Mouse (Mus musculus): ENCODE data around the gene Man1a. TPM values are rescaled to one million over a fixed set of nuclear protein-coding genes. Genes with fewer than 3 reads are reported as not detected.

Gene Man1a
- 7.7 and 8.2 TPM in 2 replicates for polyA plus RNA-seq (2012; rRNA removed)

DNA sequence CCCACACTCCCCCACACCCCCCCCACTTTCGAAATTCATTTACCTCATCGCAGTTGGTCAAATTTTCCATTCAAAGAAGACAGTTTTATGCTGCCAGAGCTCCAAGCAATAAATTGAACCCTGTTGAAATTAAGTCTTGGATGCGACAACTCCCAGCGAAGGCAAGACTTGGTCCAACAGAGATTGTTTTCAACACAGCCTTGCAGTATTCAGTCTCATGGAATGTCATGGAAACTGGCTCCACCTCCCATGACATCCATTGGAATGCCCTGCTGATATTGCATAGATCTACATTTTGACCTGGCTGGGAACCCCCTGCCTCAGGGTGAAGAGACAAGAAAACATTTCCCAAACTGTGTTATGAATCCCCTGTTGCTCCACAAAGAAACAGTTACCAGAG is at the start of gene Man1a:
Gene Man1a (minus strand): TSS at position 190 of the 400 bp plus-strand sequence.
- Histone ChIP-seq H3K27me3 (ENCODE audit: control insufficient read depth, insufficient read depth, low read length) (no peaks in the 10 kb centered on the region; the same call in 1 of the 2 replicates), H3K27ac (ENCODE audit: insufficient read depth, low read length) (no peak within 1 kb of the TSS), H3K4me1 (ENCODE audit: control insufficient read depth, insufficient read depth, low read length) (no peaks in the 10 kb centered on the region), H3K4me3 (replicated peaks; ENCODE audit: insufficient read depth, low read depth, low read length) (peak within 1 kb of the TSS; percentile 39)
- no peak for DNase-seq
- TF ChIP-seq POLR2A (IDR thresholded peaks at IDR 0.05; ENCODE audit: borderline replicate concordance, insufficient read depth, low read length), result no peak
- TF ChIP-seq CTCF (IDR thresholded peaks at IDR 0.05; ENCODE audit: borderline replicate concordance, insufficient read depth, low read depth, low read length), result no peak
- 4% methylated on average over 4 of the region's 4 CpGs for WGBS

DNA sequence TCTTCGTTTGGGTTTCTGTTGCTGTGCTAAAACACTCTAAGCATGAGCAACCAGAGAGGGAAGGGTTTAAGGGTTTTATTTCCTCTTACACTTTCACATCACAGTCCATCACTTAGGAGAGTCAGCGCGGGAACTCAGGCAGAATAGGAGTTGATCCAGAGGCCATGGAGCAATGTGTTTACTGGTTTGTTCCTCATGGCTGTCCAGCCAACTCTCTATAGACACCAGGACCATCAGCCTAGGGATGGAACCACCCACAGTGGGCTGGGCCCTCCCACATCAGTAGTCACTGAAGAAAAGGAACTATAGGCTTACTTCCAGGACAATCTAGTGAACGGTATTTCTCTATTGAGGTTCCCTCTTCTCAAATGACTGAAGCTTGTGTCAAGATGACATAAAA is 45.4 kb upstream of the Man1a start:
- Histone ChIP-seq H3K4me3 (replicated peaks; ENCODE audit: insufficient read depth, low read depth, low read length) (no peak overlapping the region), H3K27ac (ENCODE audit: insufficient read depth, low read length) (no peak overlapping the region), H3K27me3 (ENCODE audit: control insufficient read depth, insufficient read depth, low read length) (no peaks in the 10 kb centered on the region), H3K4me1 (ENCODE audit: control insufficient read depth, insufficient read depth, low read length) (no peaks in the 10 kb centered on the region)
- no peak for TF ChIP-seq POLR2A (IDR thresholded peaks at IDR 0.05; ENCODE audit: borderline replicate concordance, insufficient read depth, low read length)
- TF ChIP-seq CTCF (IDR thresholded peaks at IDR 0.05; ENCODE audit: borderline replicate concordance, insufficient read depth, low read depth, low read length), result no peak
- 91% methylated on average over 4 of the region's 4 CpGs for WGBS
- DNase-seq, result no peak

DNA sequence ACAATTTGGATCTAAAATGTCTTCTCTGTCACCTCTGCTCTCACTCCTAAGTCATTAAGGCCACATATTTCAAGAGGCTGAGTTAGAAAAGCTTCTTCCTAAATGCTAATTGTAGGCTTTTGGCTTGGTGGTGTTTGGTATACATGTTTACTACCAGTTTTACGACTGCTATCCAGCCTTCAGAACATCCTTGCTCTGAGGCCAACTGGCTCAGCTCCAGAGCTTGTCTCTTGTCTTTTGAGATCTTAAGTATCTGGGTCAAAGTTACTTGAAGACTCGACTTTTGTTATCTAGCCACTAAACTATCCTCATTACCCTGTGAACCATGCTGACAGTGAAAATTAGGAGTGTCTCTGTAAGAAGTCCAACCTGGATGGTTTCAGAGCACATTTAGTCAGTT is 44.0 kb upstream of the Man1a start:
- no peaks in the 10 kb centered on the region for H3K27me3 ChIP-seq (ENCODE audit: control insufficient read depth, insufficient read depth, low read length)
- no peak overlapping the region for H3K27ac ChIP-seq (ENCODE audit: insufficient read depth, low read length)
- no peak for TF ChIP-seq POLR2A (IDR thresholded peaks at IDR 0.05; ENCODE audit: borderline replicate concordance, insufficient read depth, low read length)
- no peak for TF ChIP-seq CTCF (IDR thresholded peaks at IDR 0.05; ENCODE audit: borderline replicate concordance, insufficient read depth, low read depth, low read length)
- H3K4me3 ChIP-seq (replicated peaks; ENCODE audit: insufficient read depth, low read depth, low read length), result no peak overlapping the region
- DNase-seq, result no peak
- 13% methylated on average over 2 of the region's 2 CpGs for WGBS
- H3K4me1 ChIP-seq (ENCODE audit: control insufficient read depth, insufficient read depth, low read length), result no peaks in the 10 kb centered on the region

DNA sequence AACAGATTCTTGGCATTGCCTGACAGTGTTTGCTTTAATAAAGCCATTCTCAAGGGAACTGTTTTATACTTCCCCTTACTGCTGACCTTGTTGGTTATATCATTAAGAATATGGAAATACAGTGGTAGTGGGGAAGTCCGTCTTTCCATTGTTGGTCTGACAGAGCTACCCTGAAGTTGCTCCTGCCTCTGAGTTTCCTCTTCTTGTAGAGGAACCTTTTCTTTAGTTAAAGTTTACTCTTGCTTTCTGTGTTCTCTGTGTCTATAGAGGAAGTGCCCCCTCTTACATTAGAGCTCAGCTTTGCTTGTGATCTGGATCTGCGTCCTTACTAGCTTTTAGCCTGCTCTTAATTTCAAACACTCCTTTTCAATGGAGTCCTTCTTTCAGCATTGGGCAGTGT is 42.9 kb upstream of the Man1a start:
- Histone ChIP-seq H3K4me1 (ENCODE audit: control insufficient read depth, insufficient read depth, low read length) (no peaks in the 10 kb centered on the region), H3K27me3 (ENCODE audit: control insufficient read depth, insufficient read depth, low read length) (no peaks in the 10 kb centered on the region), H3K4me3 (replicated peaks; ENCODE audit: insufficient read depth, low read depth, low read length) (no peak overlapping the region), H3K27ac (ENCODE audit: insufficient read depth, low read length) (no peak overlapping the region)
- TF ChIP-seq CTCF (IDR thresholded peaks at IDR 0.05; ENCODE audit: borderline replicate concordance, insufficient read depth, low read depth, low read length) (no peak), POLR2A (IDR thresholded peaks at IDR 0.05; ENCODE audit: borderline replicate concordance, insufficient read depth, low read length) (no peak)
- no peak for DNase-seq
- WGBS, result 98% methylated on average over 2 of the region's 2 CpGs

DNA sequence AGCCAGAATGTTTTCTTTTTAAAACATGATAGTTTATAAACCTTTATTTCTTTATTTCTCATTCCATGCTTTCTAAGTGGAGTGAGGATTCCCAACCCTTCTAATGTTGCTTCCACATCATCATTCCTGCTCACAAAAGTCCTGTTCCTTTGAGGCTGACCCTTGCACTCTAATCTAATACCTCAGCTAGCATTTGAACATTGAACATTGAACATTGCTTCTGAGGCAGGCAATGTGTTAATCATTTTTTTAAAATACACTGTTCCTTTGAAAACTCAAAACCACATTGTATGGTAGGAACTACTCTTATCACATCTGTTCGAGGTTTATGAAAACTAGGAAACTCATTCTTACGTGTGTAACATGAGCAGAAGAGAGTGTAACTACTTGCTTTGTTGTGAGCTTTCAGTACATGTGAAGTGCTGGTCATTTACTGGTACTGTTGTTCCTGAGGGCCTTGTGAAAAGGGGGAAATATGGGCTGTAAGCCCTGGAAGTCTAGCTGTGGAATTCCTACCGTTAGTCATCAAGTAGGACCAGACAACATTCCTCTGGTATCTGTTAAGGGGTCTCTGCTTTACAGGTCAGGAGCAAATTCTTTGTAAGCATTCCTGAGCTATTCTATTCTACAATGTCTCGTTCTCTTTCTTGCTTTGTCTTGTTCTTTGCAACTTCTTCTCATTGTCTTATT is 42.0 kb upstream of the Man1a start:
- no peak for DNase-seq
- Histone ChIP-seq H3K27ac (ENCODE audit: insufficient read depth, low read length) (no peak overlapping the region), H3K4me1 (ENCODE audit: control insufficient read depth, insufficient read depth, low read length) (no peaks in the 10 kb centered on the region), H3K4me3 (replicated peaks; ENCODE audit: insufficient read depth, low read depth, low read length) (no peak overlapping the region), H3K27me3 (ENCODE audit: control insufficient read depth, insufficient read depth, low read length) (no peaks in the 10 kb centered on the region)
- 84% methylated on average over 4 of the region's 4 CpGs for WGBS
- TF ChIP-seq CTCF (IDR thresholded peaks at IDR 0.05; ENCODE audit: borderline replicate concordance, insufficient read depth, low read depth, low read length), result no peak

DNA sequence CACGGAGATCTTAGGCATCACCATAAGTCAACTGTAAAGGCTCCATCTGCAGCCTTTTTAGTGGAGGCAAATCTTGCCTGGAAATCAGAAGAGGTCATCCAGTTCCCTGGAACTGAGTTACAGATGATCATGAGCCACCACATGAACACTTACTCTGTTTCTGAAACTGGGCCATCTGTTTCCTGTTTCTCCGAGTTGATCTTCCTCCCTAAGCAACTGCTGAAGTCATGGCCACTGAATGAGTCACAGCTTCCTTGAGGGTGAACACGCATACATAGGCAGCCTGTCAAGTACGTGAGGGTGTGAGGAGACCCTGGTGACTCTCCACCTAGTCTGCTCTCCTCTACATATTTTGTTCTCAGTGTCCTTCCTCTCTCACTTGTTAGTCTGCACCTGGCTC is 41.4 kb upstream of the Man1a start:
- DNase-seq, result peak in 1 of 2 experiments; percentile 1
- H3K27ac ChIP-seq (ENCODE audit: insufficient read depth, low read length), result no peak overlapping the region

DNA sequence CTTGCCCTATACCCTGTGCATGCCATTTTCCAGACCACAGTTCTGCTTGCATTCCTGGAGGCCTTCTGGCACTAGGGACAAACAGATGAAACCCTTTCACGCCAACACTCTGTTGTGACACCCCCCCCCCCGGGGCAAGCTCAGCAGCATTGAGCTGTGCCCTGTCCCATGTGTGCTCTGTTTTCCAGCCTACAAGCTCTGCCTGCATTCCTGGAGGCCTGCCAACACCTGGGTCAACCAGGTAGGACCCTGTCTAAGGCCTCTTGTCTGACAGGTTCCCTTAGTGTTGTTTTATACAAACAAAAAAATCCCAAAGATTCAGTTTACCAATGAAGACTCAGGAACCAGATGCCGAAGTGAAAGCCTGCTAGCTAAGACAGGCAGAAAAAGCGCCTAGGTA is 27.3 kb upstream of the Man1a start:
- TF ChIP-seq CTCF (IDR thresholded peaks at IDR 0.05; ENCODE audit: borderline replicate concordance, insufficient read depth, low read depth, low read length), result no peak
- no peak for TF ChIP-seq POLR2A (IDR thresholded peaks at IDR 0.05; ENCODE audit: borderline replicate concordance, insufficient read depth, low read length)
- H3K4me3 ChIP-seq (replicated peaks; ENCODE audit: insufficient read depth, low read depth, low read length), result no peak overlapping the region
- H3K4me1 ChIP-seq (ENCODE audit: control insufficient read depth, insufficient read depth, low read length), result no peaks in the 10 kb centered on the region
- no peak for DNase-seq
- 85% methylated on average over 4 of the region's 4 CpGs for WGBS
- H3K27ac ChIP-seq (ENCODE audit: insufficient read depth, low read length), result no peak overlapping the region
- H3K27me3 ChIP-seq (ENCODE audit: control insufficient read depth, insufficient read depth, low read length), result no peaks in the 10 kb centered on the region

More for the DNA sequence above, 41.4 kb upstream of the Man1a start:
- H3K4me3 ChIP-seq (replicated peaks; ENCODE audit: insufficient read depth, low read depth, low read length), result no peak overlapping the region
- H3K27me3 ChIP-seq (ENCODE audit: control insufficient read depth, insufficient read depth, low read length), result no peaks in the 10 kb centered on the region
- no peaks in the 10 kb centered on the region for H3K4me1 ChIP-seq (ENCODE audit: control insufficient read depth, insufficient read depth, low read length)
- WGBS, result 36% methylated on average over 4 of the region's 4 CpGs
- no peak for TF ChIP-seq POLR2A (IDR thresholded peaks at IDR 0.05; ENCODE audit: borderline replicate concordance, insufficient read depth, low read length)
- no peak for TF ChIP-seq CTCF (IDR thresholded peaks at IDR 0.05; ENCODE audit: borderline replicate concordance, insufficient read depth, low read depth, low read length)

DNA sequence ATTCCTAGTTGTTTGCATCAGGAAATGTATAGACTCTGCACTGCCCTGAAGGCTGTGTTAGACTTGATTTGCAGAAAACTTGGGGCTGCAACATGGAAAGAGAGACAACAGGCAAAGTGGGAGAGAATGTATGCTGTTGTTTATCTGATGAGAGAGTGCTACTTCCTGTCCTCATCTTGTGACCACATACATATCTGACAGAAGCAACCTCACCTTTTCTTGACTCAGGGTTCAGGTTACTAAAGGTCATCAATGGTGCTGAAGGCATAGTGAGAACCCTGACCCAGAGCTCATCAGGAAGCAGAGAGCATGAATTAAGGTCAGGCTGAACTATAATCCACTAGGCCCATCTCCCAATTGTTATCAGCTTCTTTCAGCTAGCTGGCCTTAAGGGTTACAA is 15.7 kb upstream of the Man1a start:
- Histone ChIP-seq H3K27me3 (ENCODE audit: control insufficient read depth, insufficient read depth, low read length) (no peaks in the 10 kb centered on the region), H3K4me3 (replicated peaks; ENCODE audit: insufficient read depth, low read depth, low read length) (no peak overlapping the region), H3K27ac (ENCODE audit: insufficient read depth, low read length) (no peak overlapping the region), H3K4me1 (ENCODE audit: control insufficient read depth, insufficient read depth, low read length) (no peaks in the 10 kb centered on the region)
- no peak for DNase-seq
- no peak for TF ChIP-seq POLR2A (IDR thresholded peaks at IDR 0.05; ENCODE audit: borderline replicate concordance, insufficient read depth, low read length)
- TF ChIP-seq CTCF (IDR thresholded peaks at IDR 0.05; ENCODE audit: borderline replicate concordance, insufficient read depth, low read depth, low read length), result no peak

All from cerebellum, adult 2 months (tissue).